Mouse (Mus musculus): ENCODE measurements around the gene Qser1. TPM values are rescaled to one million over a fixed set of nuclear protein-coding genes. Genes with fewer than 3 reads are reported as not detected.
A peak's percentile ranks its signal among the peaks of the same experiment; 100 is the strongest.

Qser1 gene
- total and polyA plus RNA-seq, 3 experiments = 7.5 to 30.2 (median 26.4) TPM

- no peak for DNase-seq
- WGBS = 40% methylated on average over 6 of the region's 6 CpGs
- Histone ChIP-seq H3K9ac (ENCODE audit: low read depth, low read length) (no peak overlapping the region), H3K79me2 (replicated peaks; ENCODE audit: control insufficient read depth, insufficient read depth, low read length) (no peaks in the 10 kb centered on the region), H3K27ac (no peak overlapping the region), H3K27me3 (ENCODE audit: control insufficient read depth, insufficient read depth, low read length) (no peaks in the 10 kb centered on the region), H3K4me1 (ENCODE audit: control insufficient read depth, insufficient read depth, low read length) (no peaks in the 10 kb centered on the region), H3K36me3 (ENCODE audit: control insufficient read depth, insufficient read depth, low read length) (no peaks in the 10 kb centered on the region), H3K4me3 (peak overlapping the region; percentile 79; the same call in 1 of the 2 replicates)
- no peak for TF ChIP-seq CTCF (IDR thresholded peaks at IDR 0.05)
- TF ChIP-seq EP300 (IDR thresholded peaks at IDR 0.05; ENCODE audit: insufficient read depth, low read depth, low read length) = no peak
- intact Hi-C loops (cut with DNase I) = no loop called here
These were observed 105.7 kb downstream of the Qser1 start for GRCm38 (mm10) chr2:104710670-104711370.

DNA sequence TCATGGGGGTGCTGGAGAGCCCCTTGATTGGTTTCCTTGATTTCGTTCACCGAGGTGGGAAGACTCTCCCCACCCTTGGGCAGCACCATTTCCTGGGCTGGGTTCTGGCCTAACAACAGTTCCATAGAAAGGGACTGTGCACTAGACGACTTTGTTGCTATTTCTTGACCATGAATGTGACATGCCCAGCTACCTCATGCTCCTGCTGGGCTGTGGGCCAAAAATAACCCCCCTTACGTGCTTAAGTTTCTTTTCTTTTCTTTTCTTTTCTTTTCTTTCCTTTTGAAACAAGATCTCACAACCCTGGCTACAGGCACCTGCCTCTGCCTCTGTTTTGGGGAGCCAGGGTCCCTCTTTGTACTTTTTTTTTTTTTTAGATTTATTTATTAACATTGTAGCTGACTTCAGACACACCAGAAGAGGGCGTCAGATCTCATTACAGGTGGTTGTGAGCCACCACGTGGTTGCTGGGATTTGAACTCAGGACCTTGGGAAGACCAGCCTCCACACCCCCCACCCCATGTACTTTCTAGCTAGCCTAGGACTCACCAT, 106.7 kb downstream of the Qser1 start:
- no peak for DNase-seq
- Histone ChIP-seq H3K36me3 (ENCODE audit: control insufficient read depth, insufficient read depth, low read length) (no peaks in the 10 kb centered on the region), H3K4me1 (ENCODE audit: control insufficient read depth, insufficient read depth, low read length) (no peaks in the 10 kb centered on the region), H3K27ac (no peak overlapping the region), H3K4me3 (no peak overlapping the region), H3K79me2 (replicated peaks; ENCODE audit: control insufficient read depth, insufficient read depth, low read length) (no peaks in the 10 kb centered on the region), H3K27me3 (ENCODE audit: control insufficient read depth, insufficient read depth, low read length) (no peaks in the 10 kb centered on the region), H3K9ac (ENCODE audit: low read depth, low read length) (no peak overlapping the region)
- intact Hi-C loops (cut with DNase I) = no loop called here
- TF ChIP-seq POLR2A (IDR thresholded peaks at IDR 0.05; ENCODE audit: insufficient read depth, low read depth, low read length) (no peak), EP300 (IDR thresholded peaks at IDR 0.05; ENCODE audit: insufficient read depth, low read depth, low read length) (no peak), CTCF (IDR thresholded peaks at IDR 0.05) (no peak)
- 46% methylated on average over 6 of the region's 6 CpGs for WGBS

Other genes starting within 250 kb of the Qser1 start
- 10 to 100 TPM; 11.6 TPM for gene Cstf3, start 226.2 kb downstream of the Qser1 start, total RNA-seq (2021)
- gene Cstf3, start 226.2 kb downstream of the Qser1 start, polyA plus RNA-seq (2012; rRNA removed) = 6.2 and 10.5 TPM in 2 replicates
- gene Tcp11l1, start 104.6 kb downstream of the Qser1 start, total RNA-seq (2021) = 1 to 10 TPM; 8.0 to 8.1 TPM
- 3.0 and 3.6 TPM in 2 replicates for gene Tcp11l1, start 104.6 kb downstream of the Qser1 start, polyA plus RNA-seq (2012; rRNA removed)
- not detected for gene Pin1rt1, start 100.4 kb downstream of the Qser1 start, total RNA-seq (2021)
- gene Pin1rt1, start 100.4 kb downstream of the Qser1 start, polyA plus RNA-seq (2012; rRNA removed) = not detected in 2 replicates
- gene Depdc7, start 73.9 kb downstream of the Qser1 start, total RNA-seq (2021) = 1 to 10 TPM in 1 of 2 experiments, under 1 TPM in 1; 0.89 to 1.4 TPM
- gene Depdc7, start 73.9 kb downstream of the Qser1 start, polyA plus RNA-seq (2012; rRNA removed) = 0.82 and 0.86 TPM in 2 replicates
- gene Prrg4, start 33.1 kb upstream of the Qser1 start, total RNA-seq (2021) = under 1 TPM; 0.61 to 0.94 TPM
- 0.29 and 0.32 TPM in 2 replicates for gene Prrg4, start 33.1 kb upstream of the Qser1 start, polyA plus RNA-seq (2012; rRNA removed)
- 1 to 10 TPM; 2.5 to 4.9 TPM for gene Ccdc73, start 51.0 kb upstream of the Qser1 start, total RNA-seq (2021)
- 3.6 and 4.1 TPM in 2 replicates for gene Ccdc73, start 51.0 kb upstream of the Qser1 start, polyA plus RNA-seq (2012; rRNA removed)
- 100 to 1,000 TPM; 114 to 136 TPM for gene Eif3m, start 200.3 kb upstream of the Qser1 start, total RNA-seq (2021)
- gene Eif3m, start 200.3 kb upstream of the Qser1 start, polyA plus RNA-seq (2012; rRNA removed) = 35.2 and 72.1 TPM in 2 replicates

All from heart, adult 2 months (tissue).